Comparison of ENCODE assay signal across 24 mouse cellular contexts in genomic region chr10:31346401-31346800, GRCm38 (mm10). TPM values are rescaled to one million over a fixed set of nuclear protein-coding genes. Genes with fewer than 3 reads are reported as not detected.
DNase-seq lines count a peak whose midpoint lies in the region; ATAC-seq and TF ChIP-seq lines count a peak whose summit lies in the region.
"Had no signal": no experiment of that assay in that cellular context is flagged by ENCODE, and none has a peak within 500 bp of the region (broad histone marks: within the 10 kb centered on the region; RNA-seq: fewer than 3 reads in every experiment).

No protein-coding gene starts in this region.

- no peak overlapping the region for H3K27ac ChIP-seq in hindbrain, postnatal 0 days
- no peak overlapping the region for H3K27ac ChIP-seq in hindbrain, embryonic 16.5 days (ENCODE audit: low read depth, low read length)
- H3K27ac ChIP-seq: embryonic facial prominence, embryonic 13.5 days; liver, embryonic 15.5 days had no signal

- H3K4me1 ChIP-seq in hindbrain, postnatal 0 days (ENCODE audit: insufficient read depth, low read length), result no peaks in the 10 kb centered on the region
- no peaks in the 10 kb centered on the region for H3K4me1 ChIP-seq in hindbrain, embryonic 16.5 days (ENCODE audit: control insufficient read depth, insufficient read depth, low read depth, low read length)
- H3K4me1 ChIP-seq: embryonic facial prominence, embryonic 13.5 days; liver, embryonic 15.5 days had no signal

- 75% methylated on average over 8 of the region's 8 CpGs for WGBS in hindbrain, postnatal 0 days
- 84% methylated on average over 8 of the region's 8 CpGs for WGBS in hindbrain, embryonic 16.5 days

- no peak overlapping the region for H3K4me3 ChIP-seq in hindbrain, postnatal 0 days (ENCODE audit: low read length)
- no peak overlapping the region for H3K4me3 ChIP-seq in hindbrain, embryonic 16.5 days (ENCODE audit: low read length)
- H3K4me3 ChIP-seq: embryonic facial prominence, embryonic 13.5 days; erythroblast, embryonic 14.5 days; liver, embryonic 15.5 days had no signal

- H3K9ac ChIP-seq in hindbrain, postnatal 0 days (replicated peaks; ENCODE audit: low read length), result no peak overlapping the region
- no peak overlapping the region for H3K9ac ChIP-seq in hindbrain, embryonic 16.5 days (ENCODE audit: low read depth, low read length)
- H3K9ac ChIP-seq: embryonic facial prominence, embryonic 13.5 days; liver, embryonic 15.5 days had no signal

- no peaks in the 10 kb centered on the region for H3K27me3 ChIP-seq in hindbrain, postnatal 0 days (ENCODE audit: insufficient read depth, low read length)
- H3K27me3 ChIP-seq in hindbrain, embryonic 16.5 days (replicated peaks; ENCODE audit: control insufficient read depth, insufficient read depth, low read length), result no peaks in the 10 kb centered on the region
- H3K27me3 ChIP-seq: embryonic facial prominence, embryonic 13.5 days; liver, embryonic 15.5 days; Patski had no signal

- H3K9me3 ChIP-seq in hindbrain, postnatal 0 days (ENCODE audit: low read length), result no peaks in the 10 kb centered on the region
- no peaks in the 10 kb centered on the region for H3K9me3 ChIP-seq in hindbrain, embryonic 16.5 days (ENCODE audit: control insufficient read depth, low read length)
- H3K9me3 ChIP-seq: embryonic facial prominence, embryonic 13.5 days; G1E; liver, embryonic 15.5 days had no signal

- TF ChIP-seq CTCF in hindbrain, postnatal 0 days (IDR thresholded peaks at IDR 0.05; ENCODE audit: low read depth), result no peak

- ATAC-seq in hindbrain, postnatal 0 days, result no peak
- ATAC-seq in hindbrain, embryonic 16.5 days, result no peak
- ATAC-seq: forebrain, embryonic 16.5 days; intestine, postnatal 0 days; midbrain, embryonic 16.5 days; Patski had no signal

- H3K36me3 ChIP-seq in hindbrain, postnatal 0 days (ENCODE audit: insufficient read depth, low read length), result no peaks in the 10 kb centered on the region
- H3K36me3 ChIP-seq in hindbrain, embryonic 16.5 days (ENCODE audit: control insufficient read depth, insufficient read depth, low read length), result no peaks in the 10 kb centered on the region
- H3K36me3 ChIP-seq: embryonic facial prominence, embryonic 13.5 days; G1E; liver, embryonic 15.5 days had no signal

- no peak overlapping the region for H3K4me2 ChIP-seq in hindbrain, postnatal 0 days (ENCODE audit: low read depth, low read length)
- no peak overlapping the region for H3K4me2 ChIP-seq in hindbrain, embryonic 16.5 days (ENCODE audit: low read length)
- H3K4me2 ChIP-seq: embryonic facial prominence, embryonic 13.5 days; liver, embryonic 15.5 days; midbrain, embryonic 11.5 days had no signal

- peak; percentile 23 to 70 for DNase-seq in adrenal gland, adult (ENCODE audit: inconsistent age in 2 of 2, low spot score in 1 of 2)
- no peak for DNase-seq in adrenal gland, adult 18-20 months (ENCODE audit: low spot score in 2 of 2)
- peak; percentile 6 for DNase-seq in hindbrain, postnatal 0 days (ENCODE audit: low spot score)
- DNase-seq in right cerebral cortex, adult 18-20 months, result peak; percentile 5
- no peak for DNase-seq in right cerebral cortex, postnatal 36 days (ENCODE audit: low spot score in 2 of 2)
- DNase-seq in adrenal gland, postnatal 25 days, result peak; percentile 23
- no peak for DNase-seq in layer of hippocampus, postnatal 36 days
- DNase-seq: cerebellum, adult 11 months; cerebellum, adult 9-10 months; embryo, embryonic 11 days; kidney, adult 9 months; kidney, postnatal 14 days; lung, postnatal 36 days; thymus, postnatal 14 days had no signal

RNA-seq across cellular contexts. Expression of gene Hddc2, which starts 33.2 kb away (rescaled TPM):
- total RNA-seq in adrenal gland, adult 18-20 months (2021), result 10 to 100 TPM; 24.9 to 36.5 TPM
- 20.5 and 33.3 TPM in 2 replicates for total RNA-seq in hindbrain, postnatal 0 days (2014; rRNA removed)
- polyA plus RNA-seq in hindbrain, postnatal 0 days (2015; fragmentation: Nextera tagmentation; extraction: Ambion mirVana), result 80.1 and 80.7 TPM in 2 replicates
- polyA plus RNA-seq in hindbrain, embryonic 16.5 days (2015; fragmentation: Nextera tagmentation; extraction: Ambion mirVana), result 59.9 and 64.1 TPM in 2 replicates
- total RNA-seq in adrenal gland, postnatal 25 days (2021), result 32.0 and 45.0 TPM in 2 replicates
- 10 to 100 TPM; 19.0 to 19.4 TPM for total RNA-seq in layer of hippocampus, postnatal 36 days (2021)
- polyA plus RNA-seq: erythroblast, embryonic 14.5 days had no signal

Comparison
In these comparisons a context has a peak if more than half of its experiments do, and no peak if none do; other contexts are left out.
1. DNase-seq: peak in adrenal gland, adult (2 of 2), hindbrain, postnatal 0 days (single experiment), right cerebral cortex, adult 18-20 months (single experiment) and adrenal gland, postnatal 25 days (single experiment); none in adrenal gland, adult 18-20 months (0 of 2), right cerebral cortex, postnatal 36 days (0 of 2) and layer of hippocampus, postnatal 36 days (0 of 2).